Mouse (Mus musculus) intestine, embryonic 15.5 days (tissue): ENCODE results near the gene Efhc2. TPM values are rescaled to one million over a fixed set of nuclear protein-coding genes. Genes with fewer than 3 reads are reported as not detected.

Source experiments
- ATAC-seq: fragments of 200-750 bp; cut with Nextera tagmentation; 2 replicates; pipeline ENCODE4 v1.8.0; 2017; ENCODE audit warnings: moderate TSS enrichment, moderate library complexity
- H3K27ac ChIP-seq: fragments of 300-500 bp; sonication (generic); 2 replicates; pipeline ENCODE4 v1.5.1; 2015; ENCODE audit warnings: mild to moderate bottlenecking, inconsistent platforms
- H3K27me3 ChIP-seq: fragments of 300-500 bp; sonication (generic); replicated peaks from 2 replicates; pipeline ENCODE4 v1.6.1; 2015; ENCODE audit warnings: inconsistent platforms
- H3K36me3 ChIP-seq: fragments of 300-500 bp; sonication (generic); 2 replicates; pipeline ENCODE4 v1.6.1; 2015; ENCODE audit warnings: inconsistent platforms
- H3K4me1 ChIP-seq: fragments of 300-500 bp; sonication (generic); replicated peaks from 2 replicates; pipeline ENCODE4 v1.6.1; 2015; ENCODE audit warnings: inconsistent platforms
- H3K4me2 ChIP-seq: fragments of 300-500 bp; sonication (generic); replicated peaks from 2 replicates; pipeline ENCODE4 v1.6.1; 2015; ENCODE audit warnings: mild to moderate bottlenecking, inconsistent platforms
- H3K4me3 ChIP-seq: fragments of 300-500 bp; sonication (generic); replicated peaks from 2 replicates; pipeline ENCODE4 v1.5.1; 2015; ENCODE audit warnings: inconsistent platforms
- H3K9ac ChIP-seq: fragments of 300-500 bp; sonication (generic); 2 replicates; pipeline ENCODE4 v1.6.1; 2015; ENCODE audit warnings: inconsistent platforms
- H3K9me3 ChIP-seq: fragments of 300-500 bp; sonication (generic); 2 replicates; pipeline ENCODE4 v1.6.1; 2016; ENCODE audit warnings: inconsistent platforms
- WGBS: fragments of 180-500 bp; shearing (Covaris S2); methylation state at CpG from one replicate; pipeline ENCODE4 v1.1.7; 2015; 5-methylcytosine and 5-hydroxymethylcytosine counted together
- polyA plus RNA-seq: library from polyadenylated mRNA; unstranded; fragments of >200 nt; fragmentation: Nextera tagmentation; extraction: Ambion mirVana; gene quantifications from 2 replicates; pipeline ENCODE4 v1.2.1, GENCODE M21; 2015

Gene Efhc2
- 0.13 TPM in 1 of 2 replicates, not detected in the other for polyA plus RNA-seq

DNA sequence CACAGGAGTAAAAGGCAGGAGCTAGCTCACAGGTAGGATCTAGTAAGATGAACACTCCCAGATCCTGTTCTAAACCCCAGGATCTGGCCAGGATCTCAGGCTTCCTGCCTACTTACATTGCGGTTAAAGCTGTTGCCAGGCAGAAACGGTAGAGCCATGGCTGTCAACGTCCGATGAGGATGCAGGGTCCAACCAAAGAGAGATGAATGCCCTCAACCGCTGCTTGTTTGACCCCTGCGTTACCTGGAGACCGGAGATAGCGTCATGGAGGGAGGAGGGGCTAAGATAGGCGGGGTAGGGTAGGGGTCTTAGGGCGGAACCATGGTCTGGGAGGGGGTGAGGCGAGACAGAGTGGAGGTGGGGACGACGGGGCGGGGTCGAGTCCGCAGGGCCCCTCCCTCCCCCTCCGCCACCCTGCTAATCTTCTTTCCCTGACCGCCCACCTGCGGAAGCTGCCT lies at the start of gene Efhc2:
Efhc2 (minus strand) TSS at position 243 of the 458 bp plus-strand sequence.
- H3K27me3 ChIP-seq = no peaks in the 10 kb centered on the region
- no peak within 1 kb of the TSS for H3K9ac ChIP-seq
- peak; percentile 53 for ATAC-seq
- peak within 1 kb of the TSS; percentile 28 for H3K4me3 ChIP-seq
- no peaks in the 10 kb centered on the region for H3K4me1 ChIP-seq
- 18% methylated on average over 18 of the region's 19 CpGs for WGBS
- no peaks in the 10 kb centered on the region for H3K9me3 ChIP-seq
- peak within 1 kb of the TSS; percentile 62 for H3K4me2 ChIP-seq
- H3K36me3 ChIP-seq = no peaks in the 10 kb centered on the region
- H3K27ac ChIP-seq = no peak within 1 kb of the TSS

GRCm38 (mm10) chrX:17365114-17365513 lies 45.9 kb upstream of the Efhc2 start:
- ATAC-seq = no peak
- H3K9ac ChIP-seq = no peak overlapping the region
- no peaks in the 10 kb centered on the region for H3K27me3 ChIP-seq
- no peaks in the 10 kb centered on the region for H3K9me3 ChIP-seq
- H3K4me1 ChIP-seq = no peaks in the 10 kb centered on the region
- H3K4me3 ChIP-seq = no peak overlapping the region
- H3K27ac ChIP-seq = no peak overlapping the region
- 76% methylated on average over 2 of the region's 2 CpGs for WGBS
- H3K4me2 ChIP-seq = no peak overlapping the region
- no peaks in the 10 kb centered on the region for H3K36me3 ChIP-seq

DNA sequence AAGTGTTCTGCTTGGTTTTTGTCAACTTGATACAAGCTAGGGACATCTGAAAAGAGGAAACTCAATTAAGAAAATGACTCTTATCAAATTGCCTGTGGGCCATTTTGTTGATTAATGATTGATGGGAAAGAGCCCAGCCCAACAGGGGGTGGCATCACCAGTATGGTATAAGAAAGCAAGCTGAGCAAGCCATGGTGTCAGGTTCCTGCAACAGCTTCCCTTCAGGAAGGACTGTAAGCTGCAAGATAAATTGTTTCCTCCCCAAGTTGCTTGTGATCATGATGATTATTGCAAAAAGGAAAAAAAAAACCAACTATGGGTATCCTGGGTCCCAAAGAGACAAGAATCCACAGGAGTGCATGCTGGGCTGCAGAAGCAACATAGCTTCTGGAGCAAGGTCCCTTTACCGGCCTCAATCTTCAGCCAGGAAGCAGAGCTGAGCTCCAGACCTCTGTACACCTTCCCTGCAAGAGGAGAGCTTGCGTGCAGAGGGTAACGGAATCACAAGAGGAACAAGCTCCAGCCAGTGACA lies 18.8 kb downstream of the Efhc2 start:
- ATAC-seq = no peak
- H3K27me3 ChIP-seq = no peaks in the 10 kb centered on the region
- H3K9me3 ChIP-seq = no peaks in the 10 kb centered on the region
- no peak overlapping the region for H3K9ac ChIP-seq
- no peak overlapping the region for H3K4me2 ChIP-seq
- no peaks in the 10 kb centered on the region for H3K36me3 ChIP-seq
- no peak overlapping the region for H3K4me3 ChIP-seq
- no peak overlapping the region for H3K27ac ChIP-seq
- WGBS = 82% methylated on average over 3 of the region's 3 CpGs
- no peaks in the 10 kb centered on the region for H3K4me1 ChIP-seq

DNA sequence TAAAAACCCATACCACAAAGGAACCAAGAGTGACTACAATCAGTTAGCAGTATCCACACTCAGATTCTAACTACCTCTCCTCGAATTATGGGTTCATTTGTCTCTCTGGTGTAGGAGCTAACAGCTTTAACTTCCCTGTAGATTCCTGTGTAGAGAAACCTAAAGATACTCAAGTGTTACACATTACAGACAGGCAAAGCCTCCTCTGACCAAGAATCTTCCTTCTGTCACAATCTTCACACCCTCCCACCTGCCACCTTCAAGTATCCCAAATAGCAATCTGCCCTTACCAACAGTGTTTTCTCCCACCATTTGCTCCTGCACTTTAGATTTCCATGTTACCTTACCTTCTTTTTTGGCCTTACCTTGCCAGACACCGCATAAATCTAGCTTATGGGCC lies 35.3 kb downstream of the Efhc2 start:
- ATAC-seq = no peak
- Histone ChIP-seq H3K27me3 (no peaks in the 10 kb centered on the region), H3K27ac (no peak overlapping the region), H3K4me1 (no peaks in the 10 kb centered on the region), H3K4me2 (no peak overlapping the region), H3K4me3 (no peak overlapping the region), H3K36me3 (no peaks in the 10 kb centered on the region), H3K9ac (no peak overlapping the region), H3K9me3 (no peaks in the 10 kb centered on the region)
- 72% methylated on average over 2 of the region's 2 CpGs for WGBS

DNA sequence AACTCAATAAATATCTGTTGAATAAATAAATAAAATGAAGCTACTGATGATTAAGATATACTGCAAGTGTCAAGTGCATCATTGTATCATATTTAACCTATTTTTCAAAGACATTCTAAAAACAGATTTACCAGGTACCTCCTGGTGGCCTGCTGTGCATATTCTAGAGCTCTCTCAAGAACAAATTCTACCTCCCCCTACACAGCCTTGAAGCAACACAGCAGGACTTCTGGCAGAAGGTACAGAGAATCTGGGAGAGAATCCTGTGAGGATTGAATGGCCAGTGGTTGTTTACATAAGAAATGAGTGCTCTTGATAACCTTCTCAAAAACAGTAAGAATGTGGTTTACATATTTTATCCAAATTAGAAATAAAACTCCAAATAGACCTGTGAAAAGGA lies 94.0 kb downstream of the Efhc2 start:
- H3K4me3 ChIP-seq = no peak overlapping the region
- H3K4me2 ChIP-seq = no peak overlapping the region
- H3K9ac ChIP-seq = no peak overlapping the region
- no peaks in the 10 kb centered on the region for H3K27me3 ChIP-seq
- no peaks in the 10 kb centered on the region for H3K9me3 ChIP-seq
- no peaks in the 10 kb centered on the region for H3K36me3 ChIP-seq
- no peak for ATAC-seq
- no peak overlapping the region for H3K27ac ChIP-seq
- no peaks in the 10 kb centered on the region for H3K4me1 ChIP-seq

- H3K4me2 ChIP-seq = no peak overlapping the region
- H3K9ac ChIP-seq = no peak overlapping the region
- no peak for ATAC-seq
- no peaks in the 10 kb centered on the region for H3K9me3 ChIP-seq
- H3K27me3 ChIP-seq = no peaks in the 10 kb centered on the region
- no peak overlapping the region for H3K4me3 ChIP-seq
- H3K27ac ChIP-seq = no peak overlapping the region
- H3K4me1 ChIP-seq = no peaks in the 10 kb centered on the region
- H3K36me3 ChIP-seq = no peaks in the 10 kb centered on the region
Measured at GRCm38 (mm10) chrX:17217451-17217850, 101.7 kb downstream of the Efhc2 start.

DNA sequence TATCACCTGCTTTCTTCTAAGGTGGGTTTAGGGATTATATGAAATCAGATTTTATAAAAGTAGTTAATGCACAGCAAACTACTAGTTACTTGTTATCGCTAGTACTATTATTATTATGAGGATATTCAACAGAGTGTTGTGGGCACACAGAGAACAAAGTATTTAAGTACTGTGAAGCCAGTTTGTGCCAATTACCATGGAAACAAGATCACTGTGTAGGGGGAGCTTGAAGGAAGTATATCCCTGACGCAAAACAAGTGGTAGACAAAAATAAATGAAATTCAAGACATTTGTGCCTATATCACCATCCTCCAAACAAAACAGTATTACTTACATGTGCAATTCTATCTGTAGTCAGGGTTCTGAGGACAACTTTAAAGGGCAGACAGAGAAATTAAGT lies 105.7 kb downstream of the Efhc2 start:
- ATAC-seq = no peak
- H3K27me3 ChIP-seq = no peaks in the 10 kb centered on the region
- WGBS = 77% methylated on average over 2 of the region's 2 CpGs
- H3K4me2 ChIP-seq = no peak overlapping the region
- no peak overlapping the region for H3K27ac ChIP-seq
- H3K9ac ChIP-seq = no peak overlapping the region
- no peaks in the 10 kb centered on the region for H3K4me1 ChIP-seq
- no peak overlapping the region for H3K4me3 ChIP-seq
- no peaks in the 10 kb centered on the region for H3K36me3 ChIP-seq
- H3K9me3 ChIP-seq = no peaks in the 10 kb centered on the region

DNA sequence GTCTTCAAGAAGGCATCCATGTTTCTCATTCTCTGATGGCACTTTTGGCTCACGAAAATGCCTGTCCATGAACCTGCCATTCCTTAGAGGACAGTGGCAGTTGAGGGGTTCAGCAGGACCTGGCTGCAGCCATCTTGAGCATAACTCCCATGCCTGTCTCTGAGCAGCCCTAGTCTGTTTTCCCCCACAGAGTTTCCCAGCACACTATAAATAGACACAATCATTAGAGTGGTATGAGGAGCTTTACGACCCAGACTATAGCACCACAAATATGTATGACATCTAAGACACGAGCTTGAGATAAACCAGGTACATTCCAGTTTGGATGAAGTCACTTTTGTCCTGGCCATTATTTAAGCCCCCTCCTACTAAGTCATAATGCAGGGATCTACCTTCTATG lies 143.4 kb downstream of the Efhc2 start:
- H3K9me3 ChIP-seq = no peaks in the 10 kb centered on the region
- H3K4me1 ChIP-seq = no peaks in the 10 kb centered on the region
- H3K9ac ChIP-seq = no peak overlapping the region
- H3K36me3 ChIP-seq = no peaks in the 10 kb centered on the region
- no peak overlapping the region for H3K4me2 ChIP-seq
- WGBS = 46% methylated on average over 3 of the region's 3 CpGs
- ATAC-seq = no peak
- no peak overlapping the region for H3K4me3 ChIP-seq
- no peak overlapping the region for H3K27ac ChIP-seq
- no peaks in the 10 kb centered on the region for H3K27me3 ChIP-seq

GRCm38 (mm10) chrX:17165638-17166037 lies 153.5 kb downstream of the Efhc2 start:
- no peaks in the 10 kb centered on the region for H3K27me3 ChIP-seq
- H3K36me3 ChIP-seq = no peaks in the 10 kb centered on the region
- no peak for ATAC-seq
- H3K4me2 ChIP-seq = no peak overlapping the region
- no peaks in the 10 kb centered on the region for H3K4me1 ChIP-seq
- 53% methylated on average over 1 of the region's 1 CpGs for WGBS
- H3K9me3 ChIP-seq = no peaks in the 10 kb centered on the region
- H3K27ac ChIP-seq = no peak overlapping the region
- no peak overlapping the region for H3K9ac ChIP-seq
- no peak overlapping the region for H3K4me3 ChIP-seq
